In the genomic region with DNA sequence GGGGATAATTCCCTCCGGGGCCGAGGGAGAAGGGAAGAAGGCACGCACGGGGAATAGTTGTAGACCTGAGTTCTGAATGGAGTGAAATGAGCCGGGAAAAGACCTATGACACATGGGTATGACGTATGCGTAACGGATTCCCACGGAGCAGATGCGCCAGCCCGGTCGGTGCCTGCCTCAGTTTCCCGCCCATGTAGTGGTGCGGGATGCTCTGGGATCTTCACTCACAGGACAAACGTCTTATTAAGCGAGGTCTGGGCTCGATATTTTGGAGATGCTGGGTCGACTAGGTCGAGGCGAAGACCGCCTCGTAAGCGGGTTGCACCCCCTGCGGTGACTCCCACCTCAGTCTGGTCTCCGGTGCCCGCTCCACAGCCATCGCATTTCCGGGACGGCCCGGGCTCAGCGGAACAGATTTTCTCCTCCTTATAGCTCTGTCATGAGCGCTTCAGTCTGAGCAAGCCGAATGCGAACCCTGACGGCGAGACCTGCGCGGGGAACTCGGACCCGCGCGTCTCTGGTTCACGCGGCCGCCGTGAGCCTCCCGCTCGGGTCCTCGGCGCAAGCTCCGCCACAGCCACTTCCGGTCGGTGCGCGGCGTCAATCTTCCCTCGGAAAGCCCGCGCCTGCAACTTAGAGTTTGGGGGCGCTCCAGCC, we compare ENCODE assay signal across 8 mouse cellular contexts. TPM values are rescaled to one million over a fixed set of nuclear protein-coding genes. Genes with fewer than 3 reads are reported as not detected.
DNase-seq lines count a peak whose midpoint lies in the region; ATAC-seq and TF ChIP-seq lines count a peak whose summit lies in the region.

Gene Zdhhc6 (minus strand): TSS at position 581 of the 657 bp plus-strand sequence.

- WGBS in forebrain, embryonic 10.5 days, result under 1% methylated on average over 60 of the region's 60 CpGs
- WGBS in heart, embryonic 13.5 days, result under 1% methylated on average over 59 of the region's 60 CpGs
- under 1% methylated on average over 58 of the region's 60 CpGs for WGBS in kidney, postnatal 0 days
- under 1% methylated on average over 60 of the region's 60 CpGs for WGBS in limb, embryonic 15.5 days
- WGBS in midbrain, postnatal 0 days, result under 1% methylated on average over 60 of the region's 60 CpGs
- under 1% methylated on average over 60 of the region's 60 CpGs for WGBS in stomach, embryonic 16.5 days

- peak within 1 kb of the TSS; percentile 90 for H3K4me2 ChIP-seq in heart, embryonic 13.5 days
- H3K4me2 ChIP-seq in kidney, postnatal 0 days (ENCODE audit: low read length), result peak within 1 kb of the TSS; percentile 95
- peak within 1 kb of the TSS; percentile 77 for H3K4me2 ChIP-seq in limb, embryonic 15.5 days
- H3K4me2 ChIP-seq in midbrain, postnatal 0 days (ENCODE audit: low read depth, low read length, poor library complexity, severe bottlenecking), result peak within 1 kb of the TSS; percentile 84
- H3K4me2 ChIP-seq in stomach, embryonic 16.5 days (ENCODE audit: low read depth, low read length), result peak within 1 kb of the TSS; percentile 87

- H3K4me3 ChIP-seq in forebrain, embryonic 10.5 days, result peak within 1 kb of the TSS; percentile 92
- peak within 1 kb of the TSS; percentile 82 for H3K4me3 ChIP-seq in heart, embryonic 13.5 days
- H3K4me3 ChIP-seq in kidney, postnatal 0 days (replicated peaks; ENCODE audit: low read depth, low read length), result peak within 1 kb of the TSS; percentile 77
- peak within 1 kb of the TSS; percentile 86 for H3K4me3 ChIP-seq in limb, embryonic 15.5 days
- peak within 1 kb of the TSS; percentile 94 for H3K4me3 ChIP-seq in midbrain, postnatal 0 days (ENCODE audit: low read depth, low read length)
- H3K4me3 ChIP-seq in stomach, embryonic 16.5 days (replicated peaks; ENCODE audit: low read length), result peak within 1 kb of the TSS; percentile 91

- ATAC-seq in heart, embryonic 13.5 days (ENCODE audit: extremely low read depth, insufficient number of reproducible peaks, low FRiP score, low TSS enrichment), result 0 out of 2 replicates have a peak, but pooled peaks have one; percentile 25
- ATAC-seq in kidney, postnatal 0 days (replicated peaks; ENCODE audit: low FRiP score, low read depth), result peak; percentile 78
- ATAC-seq in limb, embryonic 15.5 days (ENCODE audit: insufficient number of reproducible peaks, low FRiP score, low TSS enrichment, low read depth), result peak; percentile 78; the same call in 1 of the 2 replicates
- peak; percentile 82 for ATAC-seq in midbrain, postnatal 0 days (ENCODE audit: low FRiP score)
- peak; percentile 75 for ATAC-seq in stomach, embryonic 16.5 days (ENCODE audit: insufficient read depth, low FRiP score)

- H3K27me3 ChIP-seq in forebrain, embryonic 10.5 days (ENCODE audit: poor library complexity, severe bottlenecking), result no peaks in the 10 kb centered on the region
- H3K27me3 ChIP-seq in heart, embryonic 13.5 days (replicated peaks), result no peaks in the 10 kb centered on the region
- no peaks in the 10 kb centered on the region for H3K27me3 ChIP-seq in kidney, postnatal 0 days (ENCODE audit: insufficient read depth, low read length)
- H3K27me3 ChIP-seq in limb, embryonic 15.5 days, result no peaks in the 10 kb centered on the region
- H3K27me3 ChIP-seq in midbrain, postnatal 0 days (ENCODE audit: insufficient read depth, low read length), result no peaks in the 10 kb centered on the region
- no peaks in the 10 kb centered on the region for H3K27me3 ChIP-seq in stomach, embryonic 16.5 days (ENCODE audit: control insufficient read depth, insufficient read depth, low read length)

- peaks cover 44% of the 10 kb centered on the region for H3K4me1 ChIP-seq in forebrain, embryonic 10.5 days
- H3K4me1 ChIP-seq in heart, embryonic 13.5 days, result peaks cover 41% of the 10 kb centered on the region
- no peaks in the 10 kb centered on the region for H3K4me1 ChIP-seq in kidney, postnatal 0 days (replicated peaks; ENCODE audit: insufficient read depth, low read length)
- peaks cover 18% of the 10 kb centered on the region for H3K4me1 ChIP-seq in limb, embryonic 15.5 days
- peaks cover 9% of the 10 kb centered on the region; the same call in 1 of the 2 replicates for H3K4me1 ChIP-seq in midbrain, postnatal 0 days (ENCODE audit: insufficient read depth, low read length)
- H3K4me1 ChIP-seq in stomach, embryonic 16.5 days (ENCODE audit: control insufficient read depth, insufficient read depth, low read length), result peaks cover 15% of the 10 kb centered on the region

- H3K27ac ChIP-seq in forebrain, embryonic 10.5 days, result peak within 1 kb of the TSS; percentile 97
- peak within 1 kb of the TSS; percentile 88 for H3K27ac ChIP-seq in heart, embryonic 13.5 days (replicated peaks)
- peak within 1 kb of the TSS; percentile 89 for H3K27ac ChIP-seq in kidney, postnatal 0 days
- H3K27ac ChIP-seq in limb, embryonic 15.5 days, result peak within 1 kb of the TSS; percentile 91
- H3K27ac ChIP-seq in midbrain, postnatal 0 days (ENCODE audit: low read depth, low read length), result peak within 1 kb of the TSS; percentile 79
- H3K27ac ChIP-seq in stomach, embryonic 16.5 days (ENCODE audit: low read length), result peak within 1 kb of the TSS; percentile 92

- H3K9me3 ChIP-seq in forebrain, embryonic 10.5 days, result no peaks in the 10 kb centered on the region
- no peaks in the 10 kb centered on the region for H3K9me3 ChIP-seq in heart, embryonic 13.5 days
- no peaks in the 10 kb centered on the region for H3K9me3 ChIP-seq in kidney, postnatal 0 days (replicated peaks; ENCODE audit: low read length)
- H3K9me3 ChIP-seq in limb, embryonic 15.5 days, result no peaks in the 10 kb centered on the region
- H3K9me3 ChIP-seq in midbrain, postnatal 0 days (ENCODE audit: low read length), result no peaks in the 10 kb centered on the region
- H3K9me3 ChIP-seq in stomach, embryonic 16.5 days (replicated peaks; ENCODE audit: control insufficient read depth, low read length), result no peaks in the 10 kb centered on the region

- peaks cover 29% of the 10 kb centered on the region for H3K36me3 ChIP-seq in forebrain, embryonic 10.5 days (replicated peaks)
- peaks cover 25% of the 10 kb centered on the region for H3K36me3 ChIP-seq in heart, embryonic 13.5 days
- peaks cover 15% of the 10 kb centered on the region; the same call in 1 of the 2 replicates for H3K36me3 ChIP-seq in kidney, postnatal 0 days (ENCODE audit: insufficient read depth, low read length)
- peaks cover 22% of the 10 kb centered on the region for H3K36me3 ChIP-seq in limb, embryonic 15.5 days
- H3K36me3 ChIP-seq in midbrain, postnatal 0 days (ENCODE audit: insufficient read depth, low read length), result peaks cover 4% of the 10 kb centered on the region
- H3K36me3 ChIP-seq in stomach, embryonic 16.5 days (ENCODE audit: control insufficient read depth, insufficient read depth, low read length), result peaks cover 4% of the 10 kb centered on the region; the same call in 1 of the 2 replicates

- H3K9ac ChIP-seq in heart, embryonic 13.5 days, result peak within 1 kb of the TSS; percentile 93
- peak within 1 kb of the TSS; percentile 74 for H3K9ac ChIP-seq in kidney, postnatal 0 days (ENCODE audit: low read depth, low read length)
- peak within 1 kb of the TSS; percentile 78 for H3K9ac ChIP-seq in limb, embryonic 15.5 days
- peak within 1 kb of the TSS; percentile 79 for H3K9ac ChIP-seq in midbrain, postnatal 0 days (replicated peaks; ENCODE audit: low read length, poor library complexity, severe bottlenecking)
- peak within 1 kb of the TSS; percentile 93 for H3K9ac ChIP-seq in stomach, embryonic 16.5 days (ENCODE audit: low read length)

- no peak for TF ChIP-seq CTCF in kidney, postnatal 0 days (IDR thresholded peaks at IDR 0.05; ENCODE audit: low read depth)
- no peak for TF ChIP-seq CTCF in midbrain, postnatal 0 days (IDR thresholded peaks at IDR 0.05)

- peak; percentile 73 to 80 for DNase-seq in CD8-positive naive resting alpha-beta T cell, adult 2 months (ENCODE audit: low read depth in 2 of 2, low spot score in 2 of 2)
- peak; percentile 64 for DNase-seq in c-Kit-positive CD71-negative TER-119-negative erythroid progenitor cells, embryonic 14.5 days (ENCODE audit: low read depth)
- DNase-seq in forebrain, embryonic 10.5 days (ENCODE audit: extremely low spot score, low spot score), result peak; percentile 81
- peak; percentile 19 for DNase-seq in kidney, postnatal 0 days (ENCODE audit: low spot score)
- DNase-seq in midbrain, postnatal 0 days (ENCODE audit: low spot score), result no peak

RNA-seq across cellular contexts. Expression of gene Zdhhc6, which starts in this region (rescaled TPM):
- 131 and 140 TPM in 2 replicates for polyA plus RNA-seq in forebrain, embryonic 10.5 days (2016; fragmentation: Nextera tagmentation; extraction: Ambion mirVana)
- 59.4 and 62.3 TPM in 2 replicates for polyA plus RNA-seq in heart, embryonic 13.5 days (2015; fragmentation: Nextera tagmentation; extraction: Ambion mirVana)
- 79.9 and 92.8 TPM in 2 replicates for polyA plus RNA-seq in kidney, postnatal 0 days (2015; fragmentation: Nextera tagmentation; extraction: Ambion mirVana)
- polyA plus RNA-seq in limb, embryonic 15.5 days (2015; fragmentation: Nextera tagmentation; extraction: Ambion mirVana), result 84.2 and 85.3 TPM in 2 replicates
- 41.4 and 42.6 TPM in 2 replicates for total RNA-seq in midbrain, postnatal 0 days (2014; rRNA removed)
- polyA plus RNA-seq in midbrain, postnatal 0 days (2015; fragmentation: Nextera tagmentation; extraction: Ambion mirVana), result 48.1 and 49.7 TPM in 2 replicates
- polyA plus RNA-seq in stomach, embryonic 16.5 days (2015; fragmentation: Nextera tagmentation; extraction: Ambion mirVana), result 85.8 and 92.1 TPM in 2 replicates

Comparison
In these comparisons a context has a peak if more than half of its experiments do, and no peak if none do; other contexts are left out.
1. ATAC-seq: peak in every context shown above with its lines; median percentile 82 in midbrain, postnatal 0 days; 78 in kidney, postnatal 0 days; 78 in limb, embryonic 15.5 days; 75 in stomach, embryonic 16.5 days; 25 in heart, embryonic 13.5 days.